In the genomic region with DNA sequence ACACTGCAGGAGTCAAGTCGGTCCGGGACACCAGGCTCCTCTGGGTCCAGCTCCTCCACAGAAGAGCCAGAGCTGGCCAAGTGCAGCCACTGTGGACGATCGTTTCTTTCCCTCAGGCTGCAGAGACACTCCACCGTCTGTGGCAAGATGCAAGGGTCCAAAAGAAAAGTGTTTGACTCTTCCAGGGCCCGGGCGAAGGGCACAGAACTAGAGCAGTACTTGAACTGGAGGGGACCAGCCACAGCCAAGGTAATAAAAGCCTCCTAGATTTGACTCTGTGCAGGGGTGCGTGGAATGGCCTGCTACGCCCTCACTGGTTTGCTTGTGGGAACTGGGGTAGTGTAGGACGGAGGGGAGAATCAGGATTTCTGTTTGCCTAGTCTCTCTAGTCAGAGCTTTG, we compare ENCODE assay signal across 20 mouse cellular contexts. TPM values are rescaled to one million over a fixed set of nuclear protein-coding genes. Genes with fewer than 3 reads are reported as not detected.
DNase-seq lines count a peak whose midpoint lies in the region; ATAC-seq lines count a peak whose summit lies in the region.
"Had no signal": no experiment of that assay in that cellular context is flagged by ENCODE, and none has a peak within 500 bp of the region (broad histone marks: within the 10 kb centered on the region; RNA-seq: fewer than 3 reads in every experiment).

No protein-coding gene starts in this region.

- ATAC-seq in midbrain, embryonic 11.5 days (ENCODE audit: low FRiP score) = no peak
- no peak for ATAC-seq in midbrain, embryonic 13.5 days
- ATAC-seq in kidney, embryonic 16.5 days (ENCODE audit: low FRiP score, low TSS enrichment) = no peak
- no peak for ATAC-seq in stomach, embryonic 16.5 days (ENCODE audit: insufficient read depth, low FRiP score)
- ATAC-seq: forebrain, embryonic 16.5 days; midbrain, embryonic 15.5 days had no signal

- H3K4me3 ChIP-seq in midbrain, embryonic 11.5 days (ENCODE audit: low read depth, low read length) = no peak overlapping the region
- H3K4me3 ChIP-seq in midbrain, embryonic 13.5 days (replicated peaks) = no peak overlapping the region
- peak overlapping the region; percentile 4 for H3K4me3 ChIP-seq in kidney, embryonic 16.5 days (ENCODE audit: low read length)
- no peak overlapping the region for H3K4me3 ChIP-seq in stomach, embryonic 16.5 days (replicated peaks; ENCODE audit: low read length)
- H3K4me3 ChIP-seq: erythroblast, embryonic 14.5 days; hindbrain, embryonic 15.5 days; liver, embryonic 13.5 days; lung, embryonic 15.5 days; midbrain, embryonic 15.5 days had no signal

- no peaks in the 10 kb centered on the region for H3K36me3 ChIP-seq in midbrain, embryonic 11.5 days (ENCODE audit: control insufficient read depth, insufficient read depth, low read length)
- H3K36me3 ChIP-seq in midbrain, embryonic 13.5 days = no peaks in the 10 kb centered on the region
- H3K36me3 ChIP-seq in kidney, embryonic 16.5 days (ENCODE audit: insufficient read depth, low read length) = peaks cover 7% of the 10 kb centered on the region
- H3K36me3 ChIP-seq in stomach, embryonic 16.5 days (ENCODE audit: control insufficient read depth, insufficient read depth, low read length) = no peaks in the 10 kb centered on the region
- H3K36me3 ChIP-seq: G1E; hindbrain, embryonic 15.5 days; liver, embryonic 13.5 days; lung, embryonic 15.5 days; midbrain, embryonic 15.5 days had no signal

- H3K9me3 ChIP-seq in midbrain, embryonic 11.5 days (ENCODE audit: control insufficient read depth, low read length) = no peaks in the 10 kb centered on the region
- no peaks in the 10 kb centered on the region for H3K9me3 ChIP-seq in midbrain, embryonic 13.5 days
- peaks cover 15% of the 10 kb centered on the region for H3K9me3 ChIP-seq in kidney, embryonic 16.5 days (ENCODE audit: low read length)
- H3K9me3 ChIP-seq in stomach, embryonic 16.5 days (replicated peaks; ENCODE audit: control insufficient read depth, low read length) = peaks cover 8% of the 10 kb centered on the region; the same call in 1 of the 2 replicates
- H3K9me3 ChIP-seq: hindbrain, embryonic 15.5 days; midbrain, embryonic 15.5 days had no signal

- DNase-seq in midbrain, embryonic 11.5 days (ENCODE audit: low spot score, missing footprints) = peak; percentile 81
- peak; percentile 58 for DNase-seq in kidney, adult 11 months
- no peak for DNase-seq in yolk sac, embryonic 10.5 days (ENCODE audit: low spot score)
- no peak for DNase-seq in c-Kit-positive CD71-positive TER-119-positive erythroid progenitor cells, embryonic 14.5 days (ENCODE audit: low spot score)
- DNase-seq: adrenal gland, adult 2 months; cerebellum, adult 11-12 months; heart, adult 18-20 months; heart, postnatal 10 days; layer of hippocampus, postnatal 36 days; liver, embryonic 13.5 days; right cerebral cortex, adult 18-20 months had no signal

- 87% methylated on average over 10 of the region's 10 CpGs for WGBS in midbrain, embryonic 11.5 days
- 80% methylated on average over 10 of the region's 10 CpGs for WGBS in midbrain, embryonic 13.5 days
- WGBS in kidney, embryonic 16.5 days = 52% methylated on average over 10 of the region's 10 CpGs
- 77% methylated on average over 10 of the region's 10 CpGs for WGBS in stomach, embryonic 16.5 days

- no peak overlapping the region for H3K9ac ChIP-seq in midbrain, embryonic 11.5 days (ENCODE audit: low read length)
- H3K9ac ChIP-seq in midbrain, embryonic 13.5 days (replicated peaks) = no peak overlapping the region
- H3K9ac ChIP-seq in kidney, embryonic 16.5 days (replicated peaks; ENCODE audit: low read length) = peak overlapping the region; percentile 49; the same call in 1 of the 2 replicates
- H3K9ac ChIP-seq in stomach, embryonic 16.5 days (ENCODE audit: low read length) = peak overlapping the region; percentile 16; the same call in 1 of the 2 replicates
- H3K9ac ChIP-seq: hindbrain, embryonic 15.5 days; liver, embryonic 13.5 days; lung, embryonic 15.5 days; midbrain, embryonic 15.5 days had no signal

- H3K4me1 ChIP-seq in midbrain, embryonic 11.5 days (ENCODE audit: control insufficient read depth, insufficient read depth, low read length) = peaks cover 4% of the 10 kb centered on the region; the same call in 1 of the 2 replicates
- H3K4me1 ChIP-seq in midbrain, embryonic 13.5 days (replicated peaks) = peaks cover 13% of the 10 kb centered on the region
- H3K4me1 ChIP-seq in kidney, embryonic 16.5 days (ENCODE audit: insufficient read depth, low read length) = peaks cover 22% of the 10 kb centered on the region
- peaks cover 11% of the 10 kb centered on the region; the same call in 1 of the 2 replicates for H3K4me1 ChIP-seq in stomach, embryonic 16.5 days (ENCODE audit: control insufficient read depth, insufficient read depth, low read length)

- no peak overlapping the region for H3K27ac ChIP-seq in midbrain, embryonic 11.5 days (ENCODE audit: low read depth, low read length)
- H3K27ac ChIP-seq in midbrain, embryonic 13.5 days = no peak overlapping the region
- H3K27ac ChIP-seq in kidney, embryonic 16.5 days (ENCODE audit: low read length) = peak overlapping the region; percentile 5; the same call in 1 of the 2 replicates
- 0 out of 2 replicates have a peak overlapping the region, but pooled peaks have one; percentile 55 for H3K27ac ChIP-seq in stomach, embryonic 16.5 days (ENCODE audit: low read length)
- H3K27ac ChIP-seq: hindbrain, embryonic 15.5 days; liver, embryonic 13.5 days; lung, embryonic 15.5 days; midbrain, embryonic 15.5 days had no signal

- H3K27me3 ChIP-seq in midbrain, embryonic 11.5 days (ENCODE audit: control insufficient read depth, insufficient read depth, low read length) = no peaks in the 10 kb centered on the region
- H3K27me3 ChIP-seq in midbrain, embryonic 13.5 days = peaks cover 10% of the 10 kb centered on the region
- H3K27me3 ChIP-seq in kidney, embryonic 16.5 days (ENCODE audit: insufficient read depth, low read length) = peaks cover 3% of the 10 kb centered on the region; the same call in 1 of the 2 replicates
- H3K27me3 ChIP-seq in stomach, embryonic 16.5 days (ENCODE audit: control insufficient read depth, insufficient read depth, low read length) = no peaks in the 10 kb centered on the region
- H3K27me3 ChIP-seq: hindbrain, embryonic 15.5 days; lung, embryonic 15.5 days had no signal

- H3K4me2 ChIP-seq in midbrain, embryonic 11.5 days = no peak overlapping the region
- no peak overlapping the region for H3K4me2 ChIP-seq in midbrain, embryonic 13.5 days (replicated peaks)
- H3K4me2 ChIP-seq in kidney, embryonic 16.5 days (replicated peaks; ENCODE audit: low read depth, low read length) = peak overlapping the region; percentile 32
- peak overlapping the region; percentile 72 for H3K4me2 ChIP-seq in stomach, embryonic 16.5 days (ENCODE audit: low read depth, low read length)
- H3K4me2 ChIP-seq: hindbrain, embryonic 15.5 days; liver, embryonic 13.5 days; lung, embryonic 15.5 days; midbrain, embryonic 15.5 days had no signal

RNA-seq across cellular contexts. Expression of gene Zc2hc1c, which starts 2.2 kb away (rescaled TPM):
- 1.0 TPM in 2 replicates for polyA plus RNA-seq in midbrain, embryonic 11.5 days (2014; fragmentation: Nextera tagmentation; extraction: Ambion mirVana)
- 1.3 TPM in 2 replicates for polyA plus RNA-seq in midbrain, embryonic 13.5 days (2015; fragmentation: Nextera tagmentation; extraction: Ambion mirVana)
- 4.1 and 4.4 TPM in 2 replicates for polyA plus RNA-seq in kidney, embryonic 16.5 days (2015; fragmentation: Nextera tagmentation; extraction: Ambion mirVana)
- 2.0 and 2.1 TPM in 2 replicates for polyA plus RNA-seq in stomach, embryonic 16.5 days (2015; fragmentation: Nextera tagmentation; extraction: Ambion mirVana)

RNA-seq across cellular contexts. Expression of gene Acyp1, which starts 2.4 kb away (rescaled TPM):
- polyA plus RNA-seq in midbrain, embryonic 11.5 days (2014; fragmentation: Nextera tagmentation; extraction: Ambion mirVana) = 68.0 and 69.5 TPM in 2 replicates
- 68.1 and 71.4 TPM in 2 replicates for polyA plus RNA-seq in midbrain, embryonic 13.5 days (2015; fragmentation: Nextera tagmentation; extraction: Ambion mirVana)
- polyA plus RNA-seq in kidney, embryonic 16.5 days (2015; fragmentation: Nextera tagmentation; extraction: Ambion mirVana) = 57.4 and 57.5 TPM in 2 replicates
- 39.5 and 50.6 TPM in 2 replicates for polyA plus RNA-seq in stomach, embryonic 16.5 days (2015; fragmentation: Nextera tagmentation; extraction: Ambion mirVana)

RNA-seq across cellular contexts. Expression of gene Mlh3, which starts 20.2 kb away (rescaled TPM):
- polyA plus RNA-seq in midbrain, embryonic 11.5 days (2014; fragmentation: Nextera tagmentation; extraction: Ambion mirVana) = 10.1 and 10.4 TPM in 2 replicates
- 8.9 and 9.0 TPM in 2 replicates for polyA plus RNA-seq in midbrain, embryonic 13.5 days (2015; fragmentation: Nextera tagmentation; extraction: Ambion mirVana)
- polyA plus RNA-seq in kidney, embryonic 16.5 days (2015; fragmentation: Nextera tagmentation; extraction: Ambion mirVana) = 9.7 and 10.9 TPM in 2 replicates
- polyA plus RNA-seq in stomach, embryonic 16.5 days (2015; fragmentation: Nextera tagmentation; extraction: Ambion mirVana) = 6.6 and 8.4 TPM in 2 replicates

RNA-seq across cellular contexts. Expression of gene Nek9, which starts 48.5 kb away (rescaled TPM):
- polyA plus RNA-seq in midbrain, embryonic 11.5 days (2014; fragmentation: Nextera tagmentation; extraction: Ambion mirVana) = 10.4 and 10.6 TPM in 2 replicates
- polyA plus RNA-seq in midbrain, embryonic 13.5 days (2015; fragmentation: Nextera tagmentation; extraction: Ambion mirVana) = 12.6 and 13.5 TPM in 2 replicates
- polyA plus RNA-seq in kidney, embryonic 16.5 days (2015; fragmentation: Nextera tagmentation; extraction: Ambion mirVana) = 20.7 and 23.9 TPM in 2 replicates
- polyA plus RNA-seq in stomach, embryonic 16.5 days (2015; fragmentation: Nextera tagmentation; extraction: Ambion mirVana) = 16.8 and 17.1 TPM in 2 replicates

Comparison
In these comparisons a context has a peak if more than half of its experiments do, and no peak if none do; other contexts are left out.
1. DNase-seq: peak in midbrain, embryonic 11.5 days (single experiment) and kidney, adult 11 months (single experiment); none in yolk sac, embryonic 10.5 days (single experiment) and c-Kit-positive CD71-positive TER-119-positive erythroid progenitor cells, embryonic 14.5 days (single experiment).
2. H3K27ac ChIP-seq: peak in kidney, embryonic 16.5 days (single experiment) and stomach, embryonic 16.5 days (single experiment); none in midbrain, embryonic 11.5 days (single experiment) and midbrain, embryonic 13.5 days (single experiment).
3. H3K4me2 ChIP-seq: peak in kidney, embryonic 16.5 days (single experiment) and stomach, embryonic 16.5 days (single experiment); none in midbrain, embryonic 11.5 days (single experiment) and midbrain, embryonic 13.5 days (single experiment).
4. H3K9ac ChIP-seq: peak in kidney, embryonic 16.5 days (single experiment) and stomach, embryonic 16.5 days (single experiment); none in midbrain, embryonic 11.5 days (single experiment) and midbrain, embryonic 13.5 days (single experiment).